Mouse (Mus musculus): Measurements from ENCODE around the gene Bmpr1b.
"Not testable (repeated sequence)": the region's sequence is repeated elsewhere in the genome, so short reads cannot be mapped to it uniquely, and the experiment has no call there.

Bmpr1b gene

GRCm38 (mm10) chr3:142168863-142169521 is at the start of gene Bmpr1b:
Gene Bmpr1b (minus strand): TSS chr3:142169425.
- DNase-seq (ENCODE audit: low read depth, low spot score) = peak; percentile 43

DNA sequence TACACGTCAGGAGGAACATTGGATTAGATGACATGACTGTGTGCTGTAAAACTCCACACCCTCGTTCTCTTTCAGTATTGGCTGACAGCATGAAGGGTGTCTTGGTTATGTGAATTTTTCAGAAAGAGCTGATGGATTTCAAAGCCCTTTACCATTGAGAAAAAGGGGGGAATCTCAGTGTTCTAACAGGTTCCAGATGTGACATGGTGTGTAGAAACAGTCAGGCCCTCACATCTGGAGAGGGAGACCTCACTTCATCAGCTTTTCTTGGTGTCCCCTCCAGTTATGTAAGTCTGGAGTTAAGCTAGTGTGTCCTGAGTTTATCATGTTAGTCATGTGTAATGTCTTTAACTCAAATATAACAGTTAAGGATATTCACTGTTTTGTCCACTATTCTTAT is 43.6 kb upstream of the Bmpr1b start:
- no peak for DNase-seq (ENCODE audit: low read depth, low spot score)

- DNase-seq (ENCODE audit: low read depth, low spot score) = no peak
These were observed 43.0 kb upstream of the Bmpr1b start for GRCm38 (mm10) chr3:142212186-142212585.

GRCm38 (mm10) chr3:142209981-142210380 is 40.8 kb upstream of the Bmpr1b start:
- DNase-seq (ENCODE audit: low read depth, low spot score) = no peak

DNA sequence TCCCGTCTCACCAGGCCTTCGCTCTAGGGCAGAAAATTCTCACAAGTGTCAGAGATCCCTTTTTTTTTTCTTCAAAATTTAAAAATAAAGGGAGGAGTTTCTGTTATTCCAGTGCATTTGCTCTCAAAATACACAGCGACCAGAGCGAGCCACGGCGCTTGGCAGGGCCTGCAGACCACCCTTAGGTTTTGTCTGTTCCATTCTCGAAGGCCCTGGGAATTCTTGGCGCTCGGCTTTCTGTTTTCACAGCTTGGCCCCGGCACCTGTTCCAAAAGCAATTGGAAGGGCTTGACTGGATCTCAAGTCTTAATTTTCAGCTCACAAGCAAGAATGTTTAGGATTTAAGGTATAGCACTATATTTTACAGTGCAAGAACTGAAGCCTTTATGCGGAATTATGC is 39.8 kb upstream of the Bmpr1b start:
- no peak for DNase-seq (ENCODE audit: low read depth, low spot score)

GRCm38 (mm10) chr3:142207488-142207887 is 38.3 kb upstream of the Bmpr1b start:
- DNase-seq (ENCODE audit: low read depth, low spot score) = no peak

- no peak for DNase-seq (ENCODE audit: low read depth, low spot score)
These were observed 37.1 kb upstream of the Bmpr1b start for GRCm38 (mm10) chr3:142206316-142206715.

- DNase-seq (ENCODE audit: low read depth, low spot score) = no peak
These were observed 26.9 kb upstream of the Bmpr1b start for GRCm38 (mm10) chr3:142196142-142196541.

DNA sequence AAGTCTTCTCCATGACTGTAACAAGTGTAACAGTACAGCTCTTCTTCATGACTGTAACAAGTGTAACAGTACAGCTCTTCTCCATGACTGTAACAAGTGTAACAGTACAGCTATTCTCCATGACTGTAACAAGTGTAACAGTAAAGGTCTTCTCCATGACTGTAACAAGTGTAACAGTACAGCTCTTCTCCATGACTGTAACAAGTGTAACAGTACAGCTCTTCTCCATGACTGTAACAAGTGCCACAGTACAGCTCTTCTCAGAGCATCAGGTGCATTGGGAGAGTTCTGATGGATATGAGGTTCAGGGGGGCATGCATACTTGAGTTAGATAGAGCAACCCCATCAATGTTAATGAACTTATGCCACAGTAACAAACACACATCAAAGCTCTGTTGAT is 22.4 kb upstream of the Bmpr1b start:
- DNase-seq (ENCODE audit: low read depth, low spot score) = not testable (repeated sequence)

- no peak for DNase-seq (ENCODE audit: low read depth, low spot score)
These were observed 17.3 kb upstream of the Bmpr1b start for GRCm38 (mm10) chr3:142186551-142186950.

DNA sequence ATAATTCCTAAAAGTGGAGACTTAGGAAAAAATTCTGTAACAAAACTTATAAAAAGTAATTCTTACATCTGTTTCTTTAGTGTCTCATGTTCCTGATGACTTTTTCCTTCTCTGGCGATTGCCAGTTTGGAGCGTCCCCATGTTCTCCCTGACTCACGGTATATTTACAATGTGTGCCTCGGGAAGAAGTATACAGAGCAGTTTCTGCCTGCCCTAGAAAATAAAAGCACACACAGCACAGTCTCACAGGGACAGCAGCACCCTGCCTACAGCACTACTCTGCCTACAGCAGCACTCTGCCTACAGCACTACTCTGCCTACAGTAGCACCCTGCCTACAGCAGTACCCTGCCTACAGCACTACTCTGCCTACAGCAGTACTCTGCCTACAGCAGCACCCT is 4.8 kb upstream of the Bmpr1b start:
- no peak for DNase-seq (ENCODE audit: low read depth, low spot score)

GRCm38 (mm10) chr3:142168251-142168862 is 868 bp downstream of the Bmpr1b start:
- no peak for DNase-seq (ENCODE audit: low read depth, low spot score)

GRCm38 (mm10) chr3:142164981-142165380 is 4.2 kb downstream of the Bmpr1b start:
- no peak for DNase-seq (ENCODE audit: low read depth, low spot score)

DNA sequence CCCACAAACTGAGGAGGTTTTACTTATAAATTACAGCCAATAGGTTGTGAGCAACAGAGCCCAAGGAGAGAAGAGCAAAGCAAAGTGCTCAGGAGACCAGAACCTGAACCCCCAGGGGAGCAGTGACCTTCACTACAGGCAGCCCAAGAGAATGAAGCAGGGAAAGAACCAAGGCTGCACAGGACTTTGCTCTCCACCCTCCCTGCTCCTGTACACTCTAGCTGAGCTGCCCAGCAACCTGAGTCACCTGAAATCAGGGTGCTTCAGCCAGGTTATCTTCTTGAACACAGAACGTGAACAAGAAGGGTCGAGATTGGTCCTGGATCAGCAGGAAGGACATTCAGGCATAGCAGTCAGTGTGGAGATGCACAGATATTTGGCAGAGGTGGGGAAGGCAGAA is 5.3 kb downstream of the Bmpr1b start:
- no peak for DNase-seq (ENCODE audit: low read depth, low spot score)

- DNase-seq (ENCODE audit: low read depth, low spot score) = no peak
These were observed 7.8 kb downstream of the Bmpr1b start for GRCm38 (mm10) chr3:142161405-142161804.

- no peak for DNase-seq (ENCODE audit: low read depth, low spot score)
These were observed 17.2 kb downstream of the Bmpr1b start for GRCm38 (mm10) chr3:142151980-142152379.

- no peak for DNase-seq (ENCODE audit: low read depth, low spot score)
These were observed 30.4 kb downstream of the Bmpr1b start for GRCm38 (mm10) chr3:142138796-142139195.

DNA sequence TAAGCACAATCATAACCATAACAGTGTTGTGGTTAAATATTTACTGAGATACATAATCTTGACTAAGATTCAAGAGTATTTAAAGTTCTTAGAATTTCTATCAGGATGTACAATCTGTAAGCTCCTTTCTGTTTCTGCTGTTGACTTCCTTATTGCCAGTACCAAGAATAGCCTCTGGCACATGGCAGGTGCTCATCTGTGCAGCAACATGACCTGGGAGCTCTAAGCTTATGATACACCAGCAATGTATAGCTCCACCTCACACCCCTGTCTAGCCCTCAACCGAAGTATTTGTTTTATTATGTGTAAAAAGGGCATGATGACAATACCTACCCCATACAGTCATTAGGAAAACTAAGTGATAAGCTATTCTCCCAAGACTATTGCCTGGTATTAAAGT is 42.8 kb downstream of the Bmpr1b start:
- DNase-seq (ENCODE audit: low read depth, low spot score) = no peak

DNA sequence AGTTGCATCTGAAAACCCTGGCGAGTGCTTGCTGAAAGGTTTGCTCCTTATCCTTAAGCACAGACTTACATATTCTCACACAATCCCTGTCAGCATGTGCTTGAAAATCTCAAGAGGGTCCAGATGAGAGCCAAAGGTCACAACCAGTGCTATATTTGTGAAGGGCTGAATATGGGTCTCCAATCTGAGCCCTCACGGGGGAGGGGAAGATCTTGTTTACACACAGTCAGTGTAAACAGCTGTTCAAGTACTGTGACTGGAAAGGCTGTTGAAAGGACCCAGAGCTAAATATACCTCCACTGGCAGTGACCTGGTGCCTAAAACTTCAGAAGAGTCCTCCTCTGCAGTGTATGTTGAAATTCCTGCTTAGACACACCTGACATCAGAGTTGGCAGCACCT is 43.7 kb downstream of the Bmpr1b start:
- DNase-seq (ENCODE audit: low read depth, low spot score) = no peak

- no peak for DNase-seq (ENCODE audit: low read depth, low spot score)
These were observed 45.0 kb downstream of the Bmpr1b start for GRCm38 (mm10) chr3:142124255-142124654.

GRCm38 (mm10) chr3:142122376-142122775 is 46.8 kb downstream of the Bmpr1b start:
- DNase-seq (ENCODE audit: low read depth, low spot score) = no peak

- DNase-seq (ENCODE audit: low read depth, low spot score) = peak; percentile 28
These were observed 48.4 kb downstream of the Bmpr1b start for GRCm38 (mm10) chr3:142120795-142121194.

DNA sequence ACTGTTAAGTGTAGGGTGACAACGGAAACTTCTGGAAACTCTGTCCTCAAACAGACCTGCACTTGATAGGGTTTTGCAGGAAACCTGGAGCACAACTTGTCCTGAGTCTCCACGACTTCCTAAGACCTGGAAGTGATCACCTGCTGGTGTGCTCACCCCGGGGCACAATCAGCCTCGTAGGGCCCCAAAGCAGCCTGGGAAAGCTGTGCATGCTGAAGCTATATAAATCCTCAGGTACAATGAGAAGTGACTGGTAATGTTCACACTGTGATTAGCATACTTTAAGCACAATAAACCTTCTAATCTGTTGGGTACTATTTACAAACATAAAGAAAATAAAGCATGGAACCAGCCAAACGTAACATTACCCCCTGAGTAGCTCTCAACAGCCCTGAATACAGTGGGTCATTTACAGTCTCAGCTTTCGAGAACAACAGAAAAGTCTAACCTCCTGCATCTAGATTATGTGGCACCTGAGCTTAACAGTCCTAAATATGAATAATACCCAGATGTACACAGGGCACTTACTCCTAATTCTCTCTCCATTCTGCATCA is 54.4 kb downstream of the Bmpr1b start:
- no peak for DNase-seq (ENCODE audit: low read depth, low spot score)

Measured in brain, embryonic 18.5 days (tissue).